Mouse (Mus musculus): ENCODE results near the gene Cadps.

Cadps gene

GRCm38 (mm10) chr14:12822491-12823219 is at the start of gene Cadps:
Gene Cadps (minus strand): TSS chr14:12823079.
- no peak for DNase-seq (ENCODE audit: low read depth, low spot score)

GRCm38 (mm10) chr14:12869605-12870004 is 46.7 kb upstream of the Cadps start:
- no peak for DNase-seq (ENCODE audit: low read depth, low spot score)

DNA sequence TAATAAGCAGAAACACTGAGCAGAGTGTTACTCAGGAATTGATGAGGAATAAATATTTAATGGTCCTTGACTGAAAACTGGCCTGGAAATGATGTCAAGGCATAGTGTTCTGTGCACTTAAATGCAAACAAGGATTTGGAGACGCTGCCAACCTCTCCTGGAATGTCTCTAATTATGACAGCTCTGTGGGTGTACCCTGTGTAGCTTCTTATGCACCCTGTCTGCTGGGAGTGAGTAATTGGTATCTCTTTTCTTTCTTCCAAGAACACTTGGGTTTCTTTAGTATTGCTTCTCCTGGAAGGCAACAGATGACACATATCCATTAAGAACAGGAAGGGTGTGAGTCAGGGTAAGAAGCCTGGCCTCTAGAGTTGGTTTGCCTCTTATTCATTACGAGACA is 42.4 kb upstream of the Cadps start:
- no peak for DNase-seq (ENCODE audit: low read depth, low spot score)

- no peak for DNase-seq (ENCODE audit: low read depth, low spot score)
Observed at GRCm38 (mm10) chr14:12843860-12844259, 21.0 kb upstream of the Cadps start.

- no peak for DNase-seq (ENCODE audit: low read depth, low spot score)
Observed at GRCm38 (mm10) chr14:12839471-12839870, 16.6 kb upstream of the Cadps start.

DNA sequence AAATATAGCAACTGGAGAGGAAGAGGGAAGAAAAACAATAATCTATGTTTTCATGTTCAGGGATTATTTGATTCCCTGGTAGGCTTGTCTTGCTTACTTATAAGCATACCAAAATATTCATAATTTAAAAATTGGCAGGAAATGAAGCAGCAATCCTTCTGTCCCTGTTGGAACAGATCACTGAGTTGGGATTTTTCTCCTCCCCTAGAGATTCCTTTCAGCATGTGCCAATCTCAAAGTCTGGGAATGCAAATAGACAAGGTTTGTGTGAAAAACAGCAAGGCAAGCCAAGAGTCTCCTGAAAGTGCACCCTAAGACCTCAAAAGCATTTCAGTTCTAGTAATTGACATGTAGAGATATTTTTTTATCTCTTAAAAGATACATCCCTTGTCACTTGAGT is 16.1 kb upstream of the Cadps start:
- no peak for DNase-seq (ENCODE audit: low read depth, low spot score)

DNA sequence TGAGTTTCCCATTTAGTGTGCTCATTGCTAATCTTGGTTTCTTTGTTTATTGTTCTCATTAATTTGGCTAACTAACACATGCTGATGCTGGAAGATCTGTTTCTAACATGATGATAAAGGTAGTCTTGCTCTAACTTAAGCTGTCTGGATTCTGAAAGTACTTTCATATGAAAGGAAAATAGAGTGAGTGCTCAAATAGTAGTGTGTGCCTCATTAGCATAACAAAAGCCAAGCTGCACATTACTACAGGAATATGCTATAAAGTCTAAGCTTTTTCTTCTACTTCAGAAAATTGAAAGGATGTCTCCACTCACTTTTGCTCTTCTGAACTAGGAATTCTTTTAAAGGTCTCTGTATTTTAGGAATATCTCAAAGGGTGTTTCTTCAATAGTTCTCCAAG is 15.4 kb upstream of the Cadps start:
- DNase-seq (ENCODE audit: low read depth, low spot score), result no peak

- no peak for DNase-seq (ENCODE audit: low read depth, low spot score)
Observed at GRCm38 (mm10) chr14:12837902-12838301, 15.0 kb upstream of the Cadps start.

GRCm38 (mm10) chr14:12823781-12824180 is 902 bp upstream of the Cadps start:
- no peak for DNase-seq (ENCODE audit: low read depth, low spot score)

GRCm38 (mm10) chr14:12821831-12822490 is 918 bp downstream of the Cadps start:
- DNase-seq (ENCODE audit: low read depth, low spot score), result no peak

DNA sequence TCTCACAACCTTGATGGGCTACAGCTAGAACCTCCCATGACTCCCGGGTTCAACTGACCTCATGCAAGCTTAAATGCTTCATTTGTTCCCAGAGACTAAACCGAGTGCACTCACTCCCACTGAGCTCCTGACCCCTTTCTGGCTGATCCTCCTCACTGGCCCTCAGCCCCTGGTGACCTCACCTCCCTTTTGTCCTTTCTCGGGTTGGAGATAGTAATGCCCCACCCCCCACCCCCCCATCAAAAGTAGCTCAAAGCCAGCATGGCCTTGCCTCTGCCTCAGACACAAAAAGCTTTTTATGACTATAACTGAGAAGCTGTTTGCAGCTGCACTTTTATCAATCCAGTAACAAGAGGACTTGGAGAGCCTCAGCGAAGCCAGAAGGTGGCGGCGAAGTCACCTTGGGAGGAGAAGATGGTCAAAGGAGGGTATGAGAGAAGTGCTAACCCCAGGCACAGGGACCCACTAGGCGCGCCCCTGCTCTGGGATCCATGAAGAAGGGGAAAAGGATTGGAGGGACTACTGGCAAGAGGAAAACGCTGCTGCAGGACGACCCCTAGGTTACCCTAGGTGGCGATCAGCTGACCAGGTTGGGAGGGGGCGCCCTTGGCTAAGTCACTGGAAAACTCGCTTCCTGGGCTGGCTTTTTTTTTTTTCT is 1.6 kb downstream of the Cadps start:
- DNase-seq (ENCODE audit: low read depth, low spot score), result no peak

DNA sequence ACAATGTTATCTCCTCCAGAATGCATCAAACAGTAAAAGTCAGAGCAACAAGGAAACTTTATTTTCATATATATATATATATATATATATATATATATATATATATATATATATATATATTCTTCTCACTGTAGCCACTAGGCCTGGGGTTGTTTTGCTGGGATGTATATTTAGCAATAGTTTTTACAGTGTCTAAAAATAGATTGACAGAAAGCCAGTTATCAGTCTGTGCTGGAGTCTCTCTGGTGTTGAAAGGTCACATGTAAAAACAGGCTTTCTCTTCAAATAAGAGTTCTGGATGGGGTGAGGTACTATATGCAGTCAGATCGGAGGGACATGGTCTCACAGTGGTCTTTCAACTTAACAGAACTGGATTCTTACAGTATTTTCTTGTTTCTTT is 2.7 kb downstream of the Cadps start:
- no peak for DNase-seq (ENCODE audit: low read depth, low spot score)

- DNase-seq (ENCODE audit: low read depth, low spot score), result no peak
Observed at GRCm38 (mm10) chr14:12818442-12818841, 4.4 kb downstream of the Cadps start.

DNA sequence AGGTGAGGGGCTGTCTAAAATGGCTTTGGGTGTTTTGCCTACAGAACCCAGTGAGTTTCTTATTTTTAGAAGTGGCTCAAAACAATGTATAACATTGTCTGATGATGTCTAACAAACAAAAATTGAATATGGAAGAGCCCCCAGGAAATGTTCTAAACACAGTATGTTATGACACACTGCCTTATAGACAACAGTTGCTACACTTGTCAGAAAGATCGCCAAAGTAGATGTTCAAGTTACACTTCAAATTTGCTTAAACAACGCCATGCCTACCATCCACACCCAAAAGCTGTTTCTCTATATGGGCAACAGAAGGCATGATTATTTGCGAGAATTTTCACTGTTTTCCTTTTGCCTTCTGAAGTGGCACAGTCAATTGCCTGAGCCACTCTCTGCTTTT is 10.8 kb downstream of the Cadps start:
- no peak for DNase-seq (ENCODE audit: low read depth, low spot score)

- DNase-seq (ENCODE audit: low read depth, low spot score), result no peak
Observed at GRCm38 (mm10) chr14:12802995-12803394, 19.9 kb downstream of the Cadps start.

DNA sequence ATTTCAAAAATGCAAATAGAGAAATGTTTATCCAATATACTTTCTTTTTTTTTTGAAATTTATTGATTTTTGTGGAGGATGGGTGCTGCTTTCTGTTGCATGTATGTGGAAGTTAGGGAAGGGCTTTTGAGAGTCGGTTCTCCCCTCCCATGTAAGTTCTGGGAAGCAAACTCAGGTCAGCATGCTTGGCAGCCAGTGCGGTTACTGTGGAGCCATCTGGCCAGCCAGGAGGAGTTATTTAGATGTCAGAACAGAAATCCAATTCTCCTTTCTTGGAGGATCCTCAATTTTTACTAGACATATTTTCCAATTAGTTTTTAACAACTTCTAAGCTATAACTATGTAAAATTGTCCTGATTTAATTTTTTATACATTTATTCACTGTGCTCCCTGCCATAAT is 21.8 kb downstream of the Cadps start:
- no peak for DNase-seq (ENCODE audit: low read depth, low spot score)

GRCm38 (mm10) chr14:12798926-12799325 is 24.0 kb downstream of the Cadps start:
- no peak for DNase-seq (ENCODE audit: low read depth, low spot score)

DNA sequence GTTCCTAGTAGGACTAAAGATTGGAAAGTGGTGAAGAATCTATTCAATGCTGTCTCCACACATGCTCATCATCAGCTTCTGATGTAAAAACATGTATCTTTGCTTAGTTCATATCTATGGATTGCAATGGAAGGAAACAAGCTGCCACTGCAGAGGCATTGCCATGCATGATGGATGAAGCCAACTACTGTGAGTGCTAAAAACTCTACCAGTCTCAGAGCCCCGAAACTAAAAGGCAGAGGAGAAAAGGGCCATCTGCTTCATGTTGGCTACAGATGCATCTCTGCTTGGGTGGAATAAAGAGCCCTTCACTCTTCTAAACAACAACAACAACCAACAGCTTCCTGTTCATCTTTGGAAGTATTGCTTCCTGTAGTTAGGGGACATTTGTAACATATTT is 38.6 kb downstream of the Cadps start:
- DNase-seq (ENCODE audit: low read depth, low spot score), result no peak

- DNase-seq (ENCODE audit: low read depth, low spot score), result no peak
Observed at GRCm38 (mm10) chr14:12780016-12780415, 42.9 kb downstream of the Cadps start.

- DNase-seq (ENCODE audit: low read depth, low spot score), result no peak
Observed at GRCm38 (mm10) chr14:12777990-12778389, 44.9 kb downstream of the Cadps start.

DNA sequence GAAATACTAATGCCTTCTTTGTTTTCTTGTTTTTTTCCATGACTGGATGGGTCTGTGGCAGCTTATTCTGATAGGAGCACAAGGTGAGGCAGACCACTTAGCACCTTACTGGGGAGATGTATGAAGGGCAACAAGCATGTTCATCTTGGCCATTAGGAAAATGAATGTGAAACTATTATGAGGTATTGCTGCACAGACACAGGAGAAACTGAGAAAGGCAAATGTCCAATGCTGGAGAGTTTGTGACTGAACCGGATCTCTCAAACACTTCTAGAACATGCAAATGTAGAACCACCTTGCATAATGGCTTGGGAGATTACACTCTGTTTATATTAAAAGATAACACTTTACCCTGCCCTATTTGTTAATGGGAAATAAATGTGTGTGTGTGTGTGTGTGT is 54.0 kb downstream of the Cadps start:
- DNase-seq (ENCODE audit: low read depth, low spot score), result no peak

DNA sequence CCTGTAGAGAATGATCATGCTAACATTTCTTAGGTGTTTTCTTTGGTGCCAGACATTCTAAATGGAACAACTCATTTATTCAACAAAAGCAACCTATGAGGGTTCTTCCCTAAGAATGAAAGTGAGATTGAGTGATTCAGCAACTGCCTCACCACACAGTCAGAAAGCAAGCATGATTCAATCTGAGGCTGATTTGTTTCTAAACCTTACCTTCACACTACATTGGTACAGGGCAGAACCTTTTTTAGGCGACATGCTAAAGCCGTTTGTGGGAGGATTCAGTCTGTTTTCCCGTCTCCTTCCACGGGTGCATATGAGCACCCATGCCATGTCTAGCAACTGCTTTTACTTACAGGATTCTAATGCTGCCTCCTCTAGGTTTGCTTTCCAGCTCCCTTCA is 69.6 kb downstream of the Cadps start:
- no peak for DNase-seq (ENCODE audit: low read depth, low spot score)

GRCm38 (mm10) chr14:12751821-12752220 is 71.1 kb downstream of the Cadps start:
- DNase-seq (ENCODE audit: low read depth, low spot score), result no peak

Data from retina, adult 2 months (tissue).